Mouse (Mus musculus) small intestine, adult 2 months (tissue): ENCODE results near the gene Slc6a16. TPM values are rescaled to one million over a fixed set of nuclear protein-coding genes. Genes with fewer than 3 reads are reported as not detected.

ENCODE experiments used
- H3K27ac ChIP-seq: fragments of 200-500 bp; 2 replicates; pipeline ENCODE4 v1.5.1; 2012; ENCODE audit warnings: low read depth, low read length, control low read depth, inconsistent platforms; ENCODE audit not compliant: insufficient read depth
- H3K27me3 ChIP-seq: fragments of 200-500 bp; 2 replicates; pipeline ENCODE4 v1.6.1; 2012; ENCODE audit warnings: mild to moderate bottlenecking, moderate library complexity, low read length, inconsistent platforms; ENCODE audit not compliant: control insufficient read depth, insufficient read depth
- H3K36me3 ChIP-seq: fragments of 200-500 bp; 2 replicates; pipeline ENCODE4 v1.6.1; 2012; ENCODE audit warnings: mild to moderate bottlenecking, low read length, control low read depth, inconsistent platforms; ENCODE audit not compliant: control insufficient read depth, insufficient read depth
- H3K4me1 ChIP-seq: fragments of 200-500 bp; 2 replicates; pipeline ENCODE4 v1.6.1; 2012; ENCODE audit warnings: low read length, inconsistent platforms, mixed read lengths; ENCODE audit not compliant: control insufficient read depth, insufficient read depth, insufficient read length
- H3K4me3 ChIP-seq: fragments of 200-500 bp; 2 replicates; pipeline ENCODE4 v1.5.1; 2012; ENCODE audit warnings: low read depth, mild to moderate bottlenecking, control low read depth, inconsistent platforms, low read length, moderate library complexity
- CTCF ChIP-seq: fragments of 200-500 bp; IDR thresholded peaks from 2 replicates; pipeline ENCODE4 v1.5.1; 2012; ENCODE audit warnings: low read depth, mild to moderate bottlenecking, control low read depth, inconsistent platforms, low read length, moderate library complexity, mixed read lengths; ENCODE audit not compliant: insufficient replicate concordance, insufficient read length; ENCODE audit errors: extremely low read depth
- POLR2A ChIP-seq: fragments of 200-500 bp; IDR thresholded peaks from 2 replicates; pipeline ENCODE4 v1.6.1; 2012; ENCODE audit warnings: low read depth, mild to moderate bottlenecking, control low read depth, inconsistent platforms, low read length, moderate library complexity
- WGBS: fragments of 180-500 bp; shearing (Covaris S2); methylation state at CpG from one replicate; pipeline ENCODE4 v1.1.7; 2018; 5-methylcytosine and 5-hydroxymethylcytosine counted together
- polyA plus RNA-seq: library from polyadenylated mRNA; depleted of rRNA; stranded (reverse); fragments of >200 nt; gene quantifications from 2 replicates; pipeline ENCODE4 v1.2.3, GENCODE M21; 2012

Slc6a16 gene
- polyA plus RNA-seq, 1 experiment, result not detected

- TF ChIP-seq CTCF (no peak), POLR2A (no peak)
- Histone ChIP-seq H3K4me1 (no peaks in the 10 kb centered on the region), H3K27ac (no peak overlapping the region), H3K27me3 (no peaks in the 10 kb centered on the region), H3K36me3 (no peaks in the 10 kb centered on the region), H3K4me3 (no peak overlapping the region)
- WGBS, result 93% methylated on average over 7 of the region's 7 CpGs
Measured at GRCm38 (mm10) chr7:45224826-45225225, 16.1 kb upstream of the Slc6a16 start.

GRCm38 (mm10) chr7:45226421-45226820 is 14.5 kb upstream of the Slc6a16 start:
- Histone ChIP-seq H3K4me3 (no peak overlapping the region), H3K27ac (no peak overlapping the region), H3K4me1 (no peaks in the 10 kb centered on the region), H3K27me3 (no peaks in the 10 kb centered on the region), H3K36me3 (no peaks in the 10 kb centered on the region)
- 82% methylated on average over 5 of the region's 5 CpGs for WGBS
- TF ChIP-seq POLR2A (no peak), CTCF (no peak)

- 95% methylated on average over 18 of the region's 18 CpGs for WGBS
- no peaks in the 10 kb centered on the region for H3K27me3 ChIP-seq
- TF ChIP-seq CTCF, result no peak
- no peak for TF ChIP-seq POLR2A
- H3K36me3 ChIP-seq, result no peaks in the 10 kb centered on the region
- no peak overlapping the region for H3K27ac ChIP-seq
- 0 out of 2 replicates have a peak, but pooled peaks cover under 1% of the 10 kb centered on the region for H3K4me1 ChIP-seq
- no peak overlapping the region for H3K4me3 ChIP-seq
Measured at GRCm38 (mm10) chr7:45228548-45228947, 12.3 kb upstream of the Slc6a16 start.

GRCm38 (mm10) chr7:45229046-45229445 is 11.8 kb upstream of the Slc6a16 start:
- no peak for TF ChIP-seq CTCF
- no peak for TF ChIP-seq POLR2A
- peaks cover 5% of the 10 kb centered on the region for H3K4me1 ChIP-seq
- H3K4me3 ChIP-seq, result no peak overlapping the region
- 91% methylated on average over 8 of the region's 8 CpGs for WGBS
- H3K27ac ChIP-seq, result no peak overlapping the region
- H3K27me3 ChIP-seq, result no peaks in the 10 kb centered on the region
- no peaks in the 10 kb centered on the region for H3K36me3 ChIP-seq

- peaks cover 10% of the 10 kb centered on the region for H3K4me1 ChIP-seq
- WGBS, result 88% methylated on average over 7 of the region's 7 CpGs
- H3K27ac ChIP-seq, result no peak overlapping the region
- H3K36me3 ChIP-seq, result no peaks in the 10 kb centered on the region
- no peak for TF ChIP-seq POLR2A
- no peak for TF ChIP-seq CTCF
- no peak overlapping the region for H3K4me3 ChIP-seq
- no peaks in the 10 kb centered on the region for H3K27me3 ChIP-seq
Measured at GRCm38 (mm10) chr7:45229459-45230203, 11.3 kb upstream of the Slc6a16 start.

GRCm38 (mm10) chr7:45231192-45231591 is 9.7 kb upstream of the Slc6a16 start:
- TF ChIP-seq POLR2A, result no peak
- WGBS, result 91% methylated on average over 12 of the region's 12 CpGs
- no peaks in the 10 kb centered on the region for H3K36me3 ChIP-seq
- H3K27me3 ChIP-seq, result no peaks in the 10 kb centered on the region
- no peak overlapping the region for H3K4me3 ChIP-seq
- peaks cover 13% of the 10 kb centered on the region for H3K4me1 ChIP-seq
- H3K27ac ChIP-seq, result no peak overlapping the region

GRCm38 (mm10) chr7:45231941-45232340 is 8.9 kb upstream of the Slc6a16 start:
- no peak overlapping the region for H3K4me3 ChIP-seq
- peaks cover 13% of the 10 kb centered on the region for H3K4me1 ChIP-seq
- no peaks in the 10 kb centered on the region for H3K36me3 ChIP-seq
- no peak for TF ChIP-seq POLR2A
- no peak for TF ChIP-seq CTCF
- 94% methylated on average over 11 of the region's 11 CpGs for WGBS
- no peaks in the 10 kb centered on the region for H3K27me3 ChIP-seq
- H3K27ac ChIP-seq, result no peak overlapping the region
